Mouse (Mus musculus): Measurements from ENCODE around the gene Snrnp35. TPM values are rescaled to one million over a fixed set of nuclear protein-coding genes. Genes with fewer than 3 reads are reported as not detected.

Gene Snrnp35
- polyA plus RNA-seq, 1 experiment from 2014 or later = 20.9 TPM

GRCm38 (mm10) chr5:124505235-124505634 lies 22.3 kb downstream of the Snrnp35 start:
- WGBS = 71% methylated on average over 4 of the region's 4 CpGs
- H3K4me3 ChIP-seq (ENCODE audit: low read length) = no peak overlapping the region
- H3K4me2 ChIP-seq (ENCODE audit: low read depth, low read length) = no peak overlapping the region
- H3K27ac ChIP-seq (ENCODE audit: low read length) = no peak overlapping the region
- H3K4me1 ChIP-seq (ENCODE audit: control insufficient read depth, insufficient read depth, low read length) = peaks cover 15% of the 10 kb centered on the region
- no peaks in the 10 kb centered on the region for H3K9me3 ChIP-seq (ENCODE audit: control insufficient read depth, low read length)
- no peaks in the 10 kb centered on the region for H3K27me3 ChIP-seq (replicated peaks; ENCODE audit: control insufficient read depth, insufficient read depth, low read length)
- no peak overlapping the region for H3K9ac ChIP-seq (ENCODE audit: low read depth, low read length)
- H3K36me3 ChIP-seq (ENCODE audit: control insufficient read depth, insufficient read depth, low read length) = 0 out of 2 replicates have a peak, but pooled peaks cover 7% of the 10 kb centered on the region
- ATAC-seq = peak; percentile 63

GRCm38 (mm10) chr5:124506731-124507359 lies 23.9 kb downstream of the Snrnp35 start:
- H3K9ac ChIP-seq (ENCODE audit: low read depth, low read length) = peak overlapping the region; percentile 33; the same call in 1 of the 2 replicates
- H3K27ac ChIP-seq (ENCODE audit: low read length) = no peak overlapping the region
- H3K4me1 ChIP-seq (ENCODE audit: control insufficient read depth, insufficient read depth, low read length) = peaks cover 15% of the 10 kb centered on the region
- 0 out of 2 replicates have a peak, but pooled peaks cover 7% of the 10 kb centered on the region for H3K36me3 ChIP-seq (ENCODE audit: control insufficient read depth, insufficient read depth, low read length)
- no peaks in the 10 kb centered on the region for H3K27me3 ChIP-seq (replicated peaks; ENCODE audit: control insufficient read depth, insufficient read depth, low read length)
- no peak overlapping the region for H3K4me3 ChIP-seq (ENCODE audit: low read length)
- no peak overlapping the region for H3K4me2 ChIP-seq (ENCODE audit: low read depth, low read length)
- H3K9me3 ChIP-seq (ENCODE audit: control insufficient read depth, low read length) = no peaks in the 10 kb centered on the region
- 41% methylated on average over 10 of the region's 10 CpGs for WGBS
- ATAC-seq = 0 out of 2 replicates have a peak, but pooled peaks have one; percentile 29

- no peak for ATAC-seq
- Histone ChIP-seq H3K4me3 (ENCODE audit: low read length) (no peak overlapping the region), H3K27ac (ENCODE audit: low read length) (no peak overlapping the region), H3K4me1 (ENCODE audit: control insufficient read depth, insufficient read depth, low read length) (peaks cover 15% of the 10 kb centered on the region), H3K36me3 (ENCODE audit: control insufficient read depth, insufficient read depth, low read length) (no peaks in the 10 kb centered on the region), H3K9ac (ENCODE audit: low read depth, low read length) (no peak overlapping the region), H3K4me2 (ENCODE audit: low read depth, low read length) (no peak overlapping the region), H3K27me3 (replicated peaks; ENCODE audit: control insufficient read depth, insufficient read depth, low read length) (no peaks in the 10 kb centered on the region), H3K9me3 (ENCODE audit: control insufficient read depth, low read length) (no peaks in the 10 kb centered on the region)
- WGBS = 80% methylated on average over 6 of the region's 6 CpGs
These were observed 26.3 kb downstream of the Snrnp35 start for GRCm38 (mm10) chr5:124509200-124509599.

- H3K36me3 ChIP-seq (ENCODE audit: control insufficient read depth, insufficient read depth, low read length) = no peaks in the 10 kb centered on the region
- no peak overlapping the region for H3K4me3 ChIP-seq (ENCODE audit: low read length)
- no peak overlapping the region for H3K9ac ChIP-seq (ENCODE audit: low read depth, low read length)
- H3K27me3 ChIP-seq (replicated peaks; ENCODE audit: control insufficient read depth, insufficient read depth, low read length) = no peaks in the 10 kb centered on the region
- WGBS = 55% methylated on average over 12 of the region's 12 CpGs
- peak; percentile 26 for ATAC-seq
- H3K27ac ChIP-seq (ENCODE audit: low read length) = no peak overlapping the region
- peaks cover 15% of the 10 kb centered on the region for H3K4me1 ChIP-seq (ENCODE audit: control insufficient read depth, insufficient read depth, low read length)
- no peaks in the 10 kb centered on the region for H3K9me3 ChIP-seq (ENCODE audit: control insufficient read depth, low read length)
- no peak overlapping the region for H3K4me2 ChIP-seq (ENCODE audit: low read depth, low read length)
These were observed 26.9 kb downstream of the Snrnp35 start for GRCm38 (mm10) chr5:124509742-124510237.

GRCm38 (mm10) chr5:124510536-124511050 lies 27.7 kb downstream of the Snrnp35 start:
- no peaks in the 10 kb centered on the region for H3K9me3 ChIP-seq (ENCODE audit: control insufficient read depth, low read length)
- no peak overlapping the region for H3K4me3 ChIP-seq (ENCODE audit: low read length)
- H3K9ac ChIP-seq (ENCODE audit: low read depth, low read length) = no peak overlapping the region
- H3K36me3 ChIP-seq (ENCODE audit: control insufficient read depth, insufficient read depth, low read length) = no peaks in the 10 kb centered on the region
- WGBS = 94% methylated on average over 10 of the region's 10 CpGs
- H3K4me1 ChIP-seq (ENCODE audit: control insufficient read depth, insufficient read depth, low read length) = peaks cover 15% of the 10 kb centered on the region
- no peak overlapping the region for H3K27ac ChIP-seq (ENCODE audit: low read length)
- ATAC-seq = no peak
- H3K4me2 ChIP-seq (ENCODE audit: low read depth, low read length) = no peak overlapping the region
- no peaks in the 10 kb centered on the region for H3K27me3 ChIP-seq (replicated peaks; ENCODE audit: control insufficient read depth, insufficient read depth, low read length)

- 83% methylated on average over 5 of the region's 5 CpGs for WGBS
- H3K9ac ChIP-seq (ENCODE audit: low read depth, low read length) = no peak overlapping the region
These were observed 32.9 kb downstream of the Snrnp35 start for GRCm38 (mm10) chr5:124515789-124516188.

GRCm38 (mm10) chr5:124518648-124519047 lies 35.7 kb downstream of the Snrnp35 start:
- WGBS = 94% methylated on average over 10 of the region's 10 CpGs
- no peak overlapping the region for H3K27ac ChIP-seq (ENCODE audit: low read length)

More at GRCm38 (mm10) chr5:124515789-124516188, 32.9 kb downstream of the Snrnp35 start:
- H3K4me3 ChIP-seq (ENCODE audit: low read length) = no peak overlapping the region
- no peaks in the 10 kb centered on the region for H3K9me3 ChIP-seq (ENCODE audit: control insufficient read depth, low read length)
- no peak for ATAC-seq
- H3K4me2 ChIP-seq (ENCODE audit: low read depth, low read length) = no peak overlapping the region
- H3K27me3 ChIP-seq (replicated peaks; ENCODE audit: control insufficient read depth, insufficient read depth, low read length) = no peaks in the 10 kb centered on the region
- no peaks in the 10 kb centered on the region for H3K36me3 ChIP-seq (ENCODE audit: control insufficient read depth, insufficient read depth, low read length)
- no peaks in the 10 kb centered on the region for H3K4me1 ChIP-seq (ENCODE audit: control insufficient read depth, insufficient read depth, low read length)
- H3K27ac ChIP-seq (ENCODE audit: low read length) = no peak overlapping the region

GRCm38 (mm10) chr5:124521588-124521987 lies 38.7 kb downstream of the Snrnp35 start:
- Histone ChIP-seq H3K27ac (ENCODE audit: low read length) (no peak overlapping the region), H3K27me3 (replicated peaks; ENCODE audit: control insufficient read depth, insufficient read depth, low read length) (no peaks in the 10 kb centered on the region), H3K4me3 (ENCODE audit: low read length) (no peak overlapping the region), H3K9ac (ENCODE audit: low read depth, low read length) (no peak overlapping the region), H3K36me3 (ENCODE audit: control insufficient read depth, insufficient read depth, low read length) (no peaks in the 10 kb centered on the region), H3K4me1 (ENCODE audit: control insufficient read depth, insufficient read depth, low read length) (no peaks in the 10 kb centered on the region), H3K9me3 (ENCODE audit: control insufficient read depth, low read length) (no peaks in the 10 kb centered on the region), H3K4me2 (ENCODE audit: low read depth, low read length) (no peak overlapping the region)
- no peak for ATAC-seq
- 88% methylated on average over 4 of the region's 4 CpGs for WGBS

More at GRCm38 (mm10) chr5:124518648-124519047, 35.7 kb downstream of the Snrnp35 start:
- Histone ChIP-seq H3K36me3 (ENCODE audit: control insufficient read depth, insufficient read depth, low read length) (no peaks in the 10 kb centered on the region), H3K4me1 (ENCODE audit: control insufficient read depth, insufficient read depth, low read length) (no peaks in the 10 kb centered on the region), H3K4me3 (ENCODE audit: low read length) (no peak overlapping the region), H3K9ac (ENCODE audit: low read depth, low read length) (no peak overlapping the region), H3K27me3 (replicated peaks; ENCODE audit: control insufficient read depth, insufficient read depth, low read length) (no peaks in the 10 kb centered on the region), H3K4me2 (ENCODE audit: low read depth, low read length) (no peak overlapping the region), H3K9me3 (ENCODE audit: control insufficient read depth, low read length) (no peaks in the 10 kb centered on the region)
- no peak for ATAC-seq

- H3K9me3 ChIP-seq (ENCODE audit: control insufficient read depth, low read length) = no peaks in the 10 kb centered on the region
- no peak overlapping the region for H3K27ac ChIP-seq (ENCODE audit: low read length)
- H3K4me1 ChIP-seq (ENCODE audit: control insufficient read depth, insufficient read depth, low read length) = no peaks in the 10 kb centered on the region
- H3K27me3 ChIP-seq (replicated peaks; ENCODE audit: control insufficient read depth, insufficient read depth, low read length) = no peaks in the 10 kb centered on the region
- H3K36me3 ChIP-seq (ENCODE audit: control insufficient read depth, insufficient read depth, low read length) = no peaks in the 10 kb centered on the region
- ATAC-seq = no peak
- H3K9ac ChIP-seq (ENCODE audit: low read depth, low read length) = no peak overlapping the region
- no peak overlapping the region for H3K4me3 ChIP-seq (ENCODE audit: low read length)
- no peak overlapping the region for H3K4me2 ChIP-seq (ENCODE audit: low read depth, low read length)
- WGBS = 95% methylated on average over 8 of the region's 8 CpGs
These were observed 40.1 kb downstream of the Snrnp35 start for GRCm38 (mm10) chr5:124523032-124523431.
